Mouse (Mus musculus) stomach, embryonic 16.5 days (tissue): ENCODE results near the gene Il17rd. TPM values are rescaled to one million over a fixed set of nuclear protein-coding genes. Genes with fewer than 3 reads are reported as not detected.

Experiments
- polyA plus RNA-seq: library from polyadenylated mRNA; unstranded; fragments of >200 nt; fragmentation: Nextera tagmentation; extraction: Ambion mirVana; gene quantifications from 2 replicates; pipeline ENCODE4 v1.2.1, GENCODE M21; 2015

Gene Il17rd
- polyA plus RNA-seq, 1 experiment from 2014 or later: 2.5 TPM

Other genes starting within 250 kb of the Il17rd start
- 0.16 TPM in 1 of 2 replicates, not detected in the other for gene Asb14, start 144.4 kb upstream of the Il17rd start, polyA plus RNA-seq
- gene Appl1, start 67.7 kb upstream of the Il17rd start, polyA plus RNA-seq: 33.3 and 36.5 TPM in 2 replicates
- gene Hesx1, start 44.5 kb upstream of the Il17rd start, polyA plus RNA-seq: 0.20 and 0.62 TPM in 2 replicates
- gene Arhgef3, start 76.0 kb downstream of the Il17rd start, polyA plus RNA-seq: 20.9 and 22.8 TPM in 2 replicates